Mouse (Mus musculus): ENCODE data around the gene Dnajc7. TPM values are rescaled to one million over a fixed set of nuclear protein-coding genes. Genes with fewer than 3 reads are reported as not detected.

Gene Dnajc7
- total RNA-seq, 2 experiments from 2014 or later = 231 to 258 TPM

Other genes with a start within 250 kb of the Dnajc7 start
- 10 to 100 TPM; 44.2 to 45.4 TPM for gene Jup, start 222.4 kb downstream of the Dnajc7 start, total RNA-seq (2021)
- 1 to 10 TPM; 7.2 to 7.5 TPM for gene P3h4, start 205.3 kb downstream of the Dnajc7 start, total RNA-seq (2021)
- gene Fkbp10, start 204.5 kb downstream of the Dnajc7 start, total RNA-seq (2021) = 1 to 10 TPM; 4.7 to 5.7 TPM
- gene Nt5c3b, start 178.4 kb downstream of the Dnajc7 start, total RNA-seq (2021) = 10 to 100 TPM; 50.7 to 57.1 TPM
- under 1 TPM; 0.53 to 0.99 TPM for gene Klhl10, start 178.3 kb downstream of the Dnajc7 start, total RNA-seq (2021)
- gene Klhl11, start 147.4 kb downstream of the Dnajc7 start, total RNA-seq (2021) = 100 to 1,000 TPM in 1 of 2 experiments, 10 to 100 TPM in 1; 97.7 to 102 TPM
- gene Acly, start 92.2 kb downstream of the Dnajc7 start, total RNA-seq (2021) = 100 to 1,000 TPM; 114 to 124 TPM
- gene Ttc25, start 74.6 kb downstream of the Dnajc7 start, total RNA-seq (2021) = 1 to 10 TPM in 1 of 2 experiments, under 1 TPM in 1; 0.55 to 1.3 TPM
- 100 to 1,000 TPM; 207 to 230 TPM for gene Cnp, start 45.3 kb downstream of the Dnajc7 start, total RNA-seq (2021)
- 10 to 100 TPM; 13.7 to 14.7 TPM for gene Nkiras2, start 924 bp downstream of the Dnajc7 start, total RNA-seq (2021)
- gene Zfp385c, start 72.3 kb upstream of the Dnajc7 start, total RNA-seq (2021) = under 1 TPM; 0.16 to 0.30 TPM
- 1 to 10 TPM; 1.9 to 2.6 TPM for gene Dhx58, start 84.1 kb upstream of the Dnajc7 start, total RNA-seq (2021)
- 10 to 100 TPM; 58.9 to 59.4 TPM for gene Kat2a, start 92.3 kb upstream of the Dnajc7 start, total RNA-seq (2021)
- gene Hspb9, start 93.7 kb upstream of the Dnajc7 start, total RNA-seq (2021) = not detected
- gene Rab5c, start 118.0 kb upstream of the Dnajc7 start, total RNA-seq (2021) = 100 to 1,000 TPM; 152 to 158 TPM
- 10 to 100 TPM; 10.2 to 16.6 TPM for gene Kcnh4, start 139.8 kb upstream of the Dnajc7 start, total RNA-seq (2021)
- 10 to 100 TPM in 1 of 2 experiments, not detected in 1; 27.1 TPM for gene Hcrt, start 142.8 kb upstream of the Dnajc7 start, total RNA-seq (2021)
- 1 to 10 TPM; 6.3 to 9.7 TPM for gene Ghdc, start 150.8 kb upstream of the Dnajc7 start, total RNA-seq (2021)
- gene Stat5b, start 230.6 kb upstream of the Dnajc7 start, total RNA-seq (2021) = 10 to 100 TPM; 20.1 to 23.1 TPM
- 1 to 10 TPM; 2.1 to 2.2 TPM for gene Stat5a, start 239.2 kb upstream of the Dnajc7 start, total RNA-seq (2021)

Measured in left cerebral cortex, postnatal 25 days (tissue).